Mouse (Mus musculus): ENCODE data around the gene Gm21905. TPM values are rescaled to one million over a fixed set of nuclear protein-coding genes. Genes with fewer than 3 reads are reported as not detected.

Gene Gm21905
- polyA plus RNA-seq (2016; fragmentation: Nextera tagmentation; extraction: Ambion mirVana), result not detected in 2 replicates

DNA sequence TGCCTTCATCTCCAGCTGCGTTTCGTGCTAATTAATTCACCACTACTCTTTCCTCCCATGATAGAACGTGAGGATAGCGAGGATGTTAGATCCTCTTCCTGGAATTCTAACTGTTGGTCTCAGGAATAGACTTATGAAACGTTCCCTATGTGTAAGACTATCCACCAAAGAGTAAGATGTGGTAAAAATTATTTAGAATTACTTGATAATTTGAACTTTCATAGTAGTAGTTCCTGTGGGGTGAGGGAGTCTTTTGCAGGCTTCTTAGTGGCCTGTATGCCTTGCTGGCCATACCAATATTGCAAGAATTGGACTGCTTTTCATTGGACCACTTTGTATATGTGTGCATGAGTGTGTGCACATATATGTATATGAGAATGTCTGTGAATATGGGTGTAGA, at the start of gene Gm21905:
Gene Gm21905, minus strand, starts transcription at position 101 of the 400 bp plus-strand sequence.
- Histone ChIP-seq H3K27me3 (replicated peaks) (no peaks in the 10 kb centered on the region), H3K27ac (ENCODE audit: poor library complexity, severe bottlenecking) (no peak within 1 kb of the TSS), H3K4me3 (no peak within 1 kb of the TSS), H3K36me3 (no peaks in the 10 kb centered on the region), H3K4me1 (replicated peaks) (no peaks in the 10 kb centered on the region), H3K9me3 (replicated peaks) (0 out of 2 replicates have a peak, but pooled peaks cover 4% of the 10 kb centered on the region), H3K4me2 (no peak within 1 kb of the TSS), H3K9ac (no peak within 1 kb of the TSS)
- ATAC-seq (ENCODE audit: insufficient number of reproducible peaks, low FRiP score), result no peak
- 83% methylated on average over 5 of the region's 5 CpGs for WGBS

- no peaks in the 10 kb centered on the region for H3K36me3 ChIP-seq
- no peak overlapping the region for H3K4me3 ChIP-seq
- H3K9ac ChIP-seq, result no peak overlapping the region
- H3K27me3 ChIP-seq (replicated peaks), result no peaks in the 10 kb centered on the region
- H3K4me2 ChIP-seq, result no peak overlapping the region
- no peaks in the 10 kb centered on the region for H3K4me1 ChIP-seq (replicated peaks)
- H3K27ac ChIP-seq (ENCODE audit: poor library complexity, severe bottlenecking), result no peak overlapping the region
- ATAC-seq (ENCODE audit: insufficient number of reproducible peaks, low FRiP score), result no peak
- no peaks in the 10 kb centered on the region for H3K9me3 ChIP-seq (replicated peaks)
Measured at GRCm38 (mm10) chr5:67990426-67990825, 44.2 kb upstream of the Gm21905 start.

GRCm38 (mm10) chr5:67981946-67982526, 35.8 kb upstream of the Gm21905 start:
- H3K27ac ChIP-seq (ENCODE audit: poor library complexity, severe bottlenecking), result no peak overlapping the region
- ATAC-seq (ENCODE audit: insufficient number of reproducible peaks, low FRiP score), result no peak
- H3K4me3 ChIP-seq, result no peak overlapping the region
- WGBS, result 52% methylated on average over 3 of the region's 3 CpGs
- H3K36me3 ChIP-seq, result no peaks in the 10 kb centered on the region
- H3K9ac ChIP-seq, result no peak overlapping the region
- H3K4me2 ChIP-seq, result no peak overlapping the region
- H3K9me3 ChIP-seq (replicated peaks), result no peaks in the 10 kb centered on the region
- no peaks in the 10 kb centered on the region for H3K27me3 ChIP-seq (replicated peaks)
- H3K4me1 ChIP-seq (replicated peaks), result no peaks in the 10 kb centered on the region

DNA sequence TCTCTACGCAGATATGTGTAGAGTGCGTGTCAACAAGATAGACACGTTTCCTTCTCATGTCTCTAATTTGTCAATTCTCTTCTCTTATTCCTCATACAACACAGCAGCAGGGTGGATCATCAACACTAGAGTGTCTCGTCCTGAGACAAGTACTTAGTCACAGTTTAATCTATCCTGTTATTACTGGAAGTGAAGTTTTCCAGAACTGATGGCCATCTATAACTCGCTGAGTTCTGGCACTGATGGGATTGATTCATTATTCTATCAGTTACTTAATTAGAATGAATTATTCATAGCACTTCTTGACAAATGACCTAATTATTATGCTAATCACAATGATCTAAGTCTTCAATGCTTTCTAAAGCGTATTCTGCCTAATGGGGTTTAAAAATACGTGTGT, 23.3 kb upstream of the Gm21905 start:
- WGBS, result 74% methylated on average over 7 of the region's 7 CpGs
- Histone ChIP-seq H3K4me2 (no peak overlapping the region), H3K9ac (no peak overlapping the region), H3K27me3 (replicated peaks) (no peaks in the 10 kb centered on the region), H3K9me3 (replicated peaks) (no peaks in the 10 kb centered on the region), H3K27ac (ENCODE audit: poor library complexity, severe bottlenecking) (no peak overlapping the region), H3K36me3 (no peaks in the 10 kb centered on the region), H3K4me3 (no peak overlapping the region), H3K4me1 (replicated peaks) (no peaks in the 10 kb centered on the region)
- ATAC-seq (ENCODE audit: insufficient number of reproducible peaks, low FRiP score), result no peak

- WGBS, result 73% methylated on average over 7 of the region's 7 CpGs
Measured at GRCm38 (mm10) chr5:67961708-67962629, 15.7 kb upstream of the Gm21905 start.

GRCm38 (mm10) chr5:67955486-67955885, 9.3 kb upstream of the Gm21905 start:
- Histone ChIP-seq H3K36me3 (no peaks in the 10 kb centered on the region), H3K9me3 (replicated peaks) (0 out of 2 replicates have a peak, but pooled peaks cover 2% of the 10 kb centered on the region), H3K4me3 (no peak overlapping the region), H3K27ac (ENCODE audit: poor library complexity, severe bottlenecking) (no peak overlapping the region), H3K27me3 (replicated peaks) (no peaks in the 10 kb centered on the region), H3K9ac (no peak overlapping the region), H3K4me2 (no peak overlapping the region), H3K4me1 (replicated peaks) (no peaks in the 10 kb centered on the region)
- no peak for ATAC-seq (ENCODE audit: insufficient number of reproducible peaks, low FRiP score)
- 75% methylated on average over 7 of the region's 7 CpGs for WGBS

More at GRCm38 (mm10) chr5:67961708-67962629, 15.7 kb upstream of the Gm21905 start:
- Histone ChIP-seq H3K36me3 (no peaks in the 10 kb centered on the region), H3K9me3 (replicated peaks) (no peaks in the 10 kb centered on the region), H3K9ac (no peak overlapping the region), H3K27ac (ENCODE audit: poor library complexity, severe bottlenecking) (no peak overlapping the region), H3K4me1 (replicated peaks) (no peaks in the 10 kb centered on the region), H3K4me3 (no peak overlapping the region), H3K4me2 (no peak overlapping the region), H3K27me3 (replicated peaks) (no peaks in the 10 kb centered on the region)
- no peak for ATAC-seq (ENCODE audit: insufficient number of reproducible peaks, low FRiP score)

DNA sequence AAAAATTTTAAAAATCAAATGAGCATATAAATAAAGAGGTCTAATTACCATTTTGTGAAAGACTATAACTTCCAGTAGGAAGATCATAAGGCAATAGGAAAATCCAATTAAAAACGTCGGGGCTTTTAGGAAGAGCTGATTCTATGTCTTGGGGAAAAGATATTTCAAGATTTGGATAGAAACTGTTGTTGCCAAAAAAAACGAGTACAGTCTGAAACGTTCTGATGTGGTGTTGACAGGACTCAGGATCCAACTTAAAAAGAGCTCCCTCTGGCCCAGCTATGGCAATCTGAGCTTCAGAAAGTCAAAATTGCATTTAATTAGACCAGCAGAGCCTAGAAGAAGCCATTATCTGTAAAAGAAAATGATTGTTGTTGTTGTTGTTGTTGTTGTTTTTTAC, 7.9 kb upstream of the Gm21905 start:
- Histone ChIP-seq H3K4me2 (no peak overlapping the region), H3K36me3 (no peaks in the 10 kb centered on the region), H3K4me3 (no peak overlapping the region), H3K9me3 (replicated peaks) (0 out of 2 replicates have a peak, but pooled peaks cover 2% of the 10 kb centered on the region), H3K9ac (no peak overlapping the region), H3K27me3 (replicated peaks) (no peaks in the 10 kb centered on the region), H3K4me1 (replicated peaks) (no peaks in the 10 kb centered on the region), H3K27ac (ENCODE audit: poor library complexity, severe bottlenecking) (no peak overlapping the region)
- 51% methylated on average over 4 of the region's 4 CpGs for WGBS
- ATAC-seq (ENCODE audit: insufficient number of reproducible peaks, low FRiP score), result no peak

DNA sequence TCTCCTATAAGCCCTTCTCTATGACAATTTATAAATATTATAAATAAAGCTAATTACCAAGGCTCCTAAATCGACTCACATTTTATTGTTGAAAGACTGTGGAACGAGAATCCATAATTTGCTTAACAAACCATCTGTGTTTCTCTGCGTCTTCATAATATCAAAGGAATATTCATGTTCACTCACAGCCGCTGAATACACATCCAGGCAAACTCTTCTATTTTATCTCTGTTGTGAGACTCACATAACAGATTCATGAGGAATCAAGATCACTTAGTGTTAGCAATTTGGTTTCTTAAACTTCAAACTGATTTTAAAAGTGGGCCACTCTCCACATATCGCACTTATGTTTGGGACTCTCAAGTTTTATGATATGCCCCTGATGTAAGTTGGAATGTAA, 1.9 kb upstream of the Gm21905 start:
- Histone ChIP-seq H3K4me2 (no peak overlapping the region), H3K27me3 (replicated peaks) (no peaks in the 10 kb centered on the region), H3K9me3 (replicated peaks) (0 out of 2 replicates have a peak, but pooled peaks cover 4% of the 10 kb centered on the region), H3K36me3 (no peaks in the 10 kb centered on the region), H3K27ac (ENCODE audit: poor library complexity, severe bottlenecking) (no peak overlapping the region), H3K4me1 (replicated peaks) (no peaks in the 10 kb centered on the region), H3K4me3 (no peak overlapping the region), H3K9ac (no peak overlapping the region)
- ATAC-seq (ENCODE audit: insufficient number of reproducible peaks, low FRiP score), result no peak
- WGBS, result 85% methylated on average over 5 of the region's 5 CpGs

- Histone ChIP-seq H3K4me2 (no peak overlapping the region), H3K9ac (no peak overlapping the region), H3K36me3 (no peaks in the 10 kb centered on the region), H3K27ac (ENCODE audit: poor library complexity, severe bottlenecking) (no peak overlapping the region), H3K27me3 (replicated peaks) (no peaks in the 10 kb centered on the region), H3K9me3 (replicated peaks) (0 out of 2 replicates have a peak, but pooled peaks cover 4% of the 10 kb centered on the region), H3K4me1 (replicated peaks) (no peaks in the 10 kb centered on the region), H3K4me3 (no peak overlapping the region)
- no peak for ATAC-seq (ENCODE audit: insufficient number of reproducible peaks, low FRiP score)
Measured at GRCm38 (mm10) chr5:67947006-67947405, 785 bp upstream of the Gm21905 start.

- Histone ChIP-seq H3K4me1 (replicated peaks) (no peaks in the 10 kb centered on the region), H3K9ac (no peak overlapping the region), H3K9me3 (replicated peaks) (0 out of 2 replicates have a peak, but pooled peaks cover 4% of the 10 kb centered on the region), H3K36me3 (no peaks in the 10 kb centered on the region), H3K27me3 (replicated peaks) (no peaks in the 10 kb centered on the region), H3K27ac (ENCODE audit: poor library complexity, severe bottlenecking) (no peak overlapping the region), H3K4me3 (no peak overlapping the region), H3K4me2 (no peak overlapping the region)
- no peak for ATAC-seq (ENCODE audit: insufficient number of reproducible peaks, low FRiP score)
- WGBS, result 80% methylated on average over 1 of the region's 1 CpGs
Measured at GRCm38 (mm10) chr5:67944074-67944785, 2.0 kb downstream of the Gm21905 start.

DNA sequence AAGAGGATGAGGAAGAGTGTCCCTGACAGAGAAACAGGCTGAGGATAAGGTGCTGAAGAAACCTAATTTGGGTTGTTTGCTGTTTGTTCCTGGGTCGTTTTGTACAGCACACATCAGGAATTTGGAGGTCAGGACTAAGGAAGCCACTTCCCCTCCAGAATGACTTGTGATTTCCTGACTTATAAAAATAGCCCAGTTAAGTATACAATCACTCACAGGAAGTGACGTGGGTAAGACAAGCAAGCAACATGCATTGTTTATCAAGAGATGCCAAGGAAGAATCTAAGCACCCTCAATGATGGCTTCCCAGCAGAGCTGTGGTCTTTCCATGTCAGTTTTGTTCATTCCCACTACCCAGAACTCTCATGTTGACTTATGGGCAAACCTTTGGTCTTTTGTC, 3.0 kb downstream of the Gm21905 start:
- Histone ChIP-seq H3K9me3 (replicated peaks) (0 out of 2 replicates have a peak, but pooled peaks cover 4% of the 10 kb centered on the region), H3K4me2 (no peak overlapping the region), H3K4me1 (replicated peaks) (no peaks in the 10 kb centered on the region), H3K36me3 (no peaks in the 10 kb centered on the region), H3K27me3 (replicated peaks) (no peaks in the 10 kb centered on the region), H3K4me3 (no peak overlapping the region), H3K9ac (no peak overlapping the region), H3K27ac (ENCODE audit: poor library complexity, severe bottlenecking) (no peak overlapping the region)
- no peak for ATAC-seq (ENCODE audit: insufficient number of reproducible peaks, low FRiP score)
- 39% methylated on average over 2 of the region's 2 CpGs for WGBS

Measured in heart, embryonic 12.5 days (tissue).